Mouse (Mus musculus) ES-Bruce4 (cell line): Measurements from ENCODE around the gene Galnt5. TPM values are rescaled to one million over a fixed set of nuclear protein-coding genes. Genes with fewer than 3 reads are reported as not detected.

Experiments
- H3K27ac ChIP-seq: 2 replicates; pipeline ENCODE4 v1.5.1; 2012; ENCODE audit warnings: low read length, inconsistent platforms; ENCODE audit not compliant: insufficient read depth
- H3K27me3 ChIP-seq: 2 replicates; pipeline ENCODE4 v1.6.1; 2012; ENCODE audit warnings: mild to moderate bottlenecking, low read length, inconsistent platforms; ENCODE audit not compliant: control insufficient read depth, poor library complexity, insufficient read depth, severe bottlenecking
- H3K36me3 ChIP-seq: 2 replicates; pipeline ENCODE4 v1.6.1; 2012; ENCODE audit warnings: inconsistent platforms, mild to moderate bottlenecking, low read length, moderate library complexity; ENCODE audit not compliant: control insufficient read depth, poor library complexity, insufficient read depth, severe bottlenecking
- H3K4me1 ChIP-seq: one replicate; pipeline ENCODE4 v1.8.1; 2011; ENCODE audit warnings: low read length; ENCODE audit not compliant: control insufficient read depth, insufficient read depth
- H3K4me3 ChIP-seq: 2 replicates; pipeline ENCODE4 v1.5.1; 2011; ENCODE audit warnings: low read depth, mild to moderate bottlenecking, low read length
- H3K9ac ChIP-seq: 2 replicates; pipeline ENCODE4 v1.6.1; 2012; ENCODE audit warnings: low read depth, mild to moderate bottlenecking, inconsistent platforms; ENCODE audit not compliant: poor library complexity, severe bottlenecking
- H3K9me3 ChIP-seq: replicated peaks from 2 replicates; pipeline ENCODE4 v1.6.1; 2012; ENCODE audit warnings: mild to moderate bottlenecking, low read length, inconsistent platforms; ENCODE audit not compliant: control insufficient read depth, poor library complexity, insufficient read depth, severe bottlenecking
- CTCF ChIP-seq: IDR thresholded peaks from one replicate; pipeline ENCODE4 v1.8.1; 2011; ENCODE audit warnings: low read depth, low read length
- EP300 ChIP-seq: IDR thresholded peaks from 2 replicates; pipeline ENCODE4 v1.6.1; 2011; ENCODE audit warnings: low read depth, low read length; ENCODE audit not compliant: insufficient read depth
- POLR2A ChIP-seq: IDR thresholded peaks from one replicate; pipeline ENCODE4 v1.8.1; 2011; ENCODE audit warnings: low read length; ENCODE audit not compliant: insufficient read depth
- polyA plus RNA-seq: library from polyadenylated mRNA; stranded (reverse); fragments of >200 nt; gene quantifications from 2 replicates; pipeline ENCODE4 v1.2.4, GENCODE M21; 2011; ENCODE audit warnings: low read depth; ENCODE audit not compliant: missing spikeins, insufficient read depth, insufficient read length

The Galnt5 gene
- polyA plus RNA-seq, 1 experiment = not detected

GRCm38 (mm10) chr2:58036926-58037325 lies 39.2 kb downstream of the Galnt5 start:
- Histone ChIP-seq H3K9ac (no peak overlapping the region), H3K36me3 (no peaks in the 10 kb centered on the region), H3K4me1 (no peaks in the 10 kb centered on the region), H3K27me3 (no peaks in the 10 kb centered on the region), H3K4me3 (no peak overlapping the region), H3K9me3 (no peaks in the 10 kb centered on the region), H3K27ac (no peak overlapping the region)
- TF ChIP-seq CTCF (no peak), EP300 (no peak)

- TF ChIP-seq POLR2A (no peak), CTCF (no peak), EP300 (no peak)
- Histone ChIP-seq H3K27ac (no peak overlapping the region), H3K27me3 (no peaks in the 10 kb centered on the region), H3K36me3 (no peaks in the 10 kb centered on the region), H3K4me3 (no peak overlapping the region), H3K4me1 (no peaks in the 10 kb centered on the region), H3K9ac (no peak overlapping the region), H3K9me3 (no peaks in the 10 kb centered on the region)
Observed at GRCm38 (mm10) chr2:58041867-58042266, 44.2 kb downstream of the Galnt5 start.

DNA sequence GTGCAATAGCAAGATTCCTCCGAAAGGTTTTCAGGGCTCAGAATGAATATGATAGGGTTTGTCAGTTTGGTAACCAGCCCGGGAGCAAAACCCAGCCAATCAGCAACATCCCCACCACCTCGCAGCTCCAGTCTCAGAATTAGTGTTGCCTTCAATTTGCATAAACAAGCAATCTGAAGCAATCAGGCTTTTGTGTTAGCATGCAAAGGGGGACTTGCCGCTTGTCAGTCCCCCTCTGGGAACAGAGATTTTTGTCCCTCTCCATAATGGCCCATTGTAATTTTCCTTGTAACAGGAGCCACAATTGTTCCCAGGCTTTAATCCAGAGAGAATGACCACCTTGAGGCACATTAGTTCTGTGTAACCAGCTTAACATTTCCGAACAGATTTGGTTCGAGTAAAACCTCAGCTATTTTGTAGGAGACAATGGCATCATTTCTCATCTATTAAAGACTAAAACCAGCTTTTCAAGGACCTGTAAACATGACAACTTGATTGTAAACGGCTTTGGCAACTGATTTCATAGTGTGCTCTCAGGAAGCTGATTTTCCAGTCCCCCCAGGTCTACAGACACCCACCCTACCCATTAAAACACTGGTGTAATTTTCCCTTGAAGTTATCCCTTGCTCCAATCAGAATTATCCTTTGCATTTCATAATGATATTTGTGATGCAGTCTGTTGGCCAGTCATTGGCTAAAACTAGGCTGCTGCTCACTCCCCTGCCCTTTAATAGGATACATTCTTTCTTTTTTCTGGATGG lies 55.3 kb downstream of the Galnt5 start, which contains the start of gene Ermn:
TSS of gene Ermn (minus strand) at position 44 of the 761 bp plus-strand sequence.
- no peak for TF ChIP-seq EP300
- no peak for TF ChIP-seq CTCF
- TF ChIP-seq POLR2A = no peak
- H3K9me3 ChIP-seq = no peaks in the 10 kb centered on the region
- no peak within 1 kb of the TSS for H3K27ac ChIP-seq
- H3K4me3 ChIP-seq = no peak within 1 kb of the TSS
- no peaks in the 10 kb centered on the region for H3K27me3 ChIP-seq
- no peak within 1 kb of the TSS for H3K9ac ChIP-seq
- no peaks in the 10 kb centered on the region for H3K36me3 ChIP-seq
- no peaks in the 10 kb centered on the region for H3K4me1 ChIP-seq

DNA sequence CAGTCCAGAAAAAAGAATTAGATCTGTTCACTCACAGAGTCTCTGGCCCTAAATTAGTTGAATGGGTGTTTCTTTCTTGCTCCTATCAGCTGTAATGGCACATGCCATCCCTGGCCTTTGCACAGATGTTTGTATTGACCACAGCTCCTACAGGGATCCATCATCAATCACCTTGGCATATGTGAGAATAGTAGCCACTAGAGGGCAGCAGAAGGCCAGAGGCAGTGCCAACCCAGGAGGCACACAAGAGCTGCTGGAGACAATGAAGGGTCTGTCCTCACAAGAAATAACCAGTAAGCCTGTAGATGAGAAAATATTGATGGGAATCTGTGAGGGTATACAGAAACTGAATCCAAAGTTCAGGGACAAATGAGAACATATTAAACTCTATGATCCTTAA lies 57.7 kb downstream of the Galnt5 start:
- no peak overlapping the region for H3K27ac ChIP-seq
- no peak overlapping the region for H3K4me3 ChIP-seq
- H3K36me3 ChIP-seq = no peaks in the 10 kb centered on the region
- no peaks in the 10 kb centered on the region for H3K27me3 ChIP-seq
- TF ChIP-seq EP300 = no peak
- no peak for TF ChIP-seq POLR2A
- TF ChIP-seq CTCF = peak; percentile 86
- no peaks in the 10 kb centered on the region for H3K4me1 ChIP-seq
- no peaks in the 10 kb centered on the region for H3K9me3 ChIP-seq
- no peak overlapping the region for H3K9ac ChIP-seq

- TF ChIP-seq CTCF (no peak), EP300 (no peak), POLR2A (no peak)
- H3K36me3 ChIP-seq = no peaks in the 10 kb centered on the region
- no peak overlapping the region for H3K9ac ChIP-seq
Observed at GRCm38 (mm10) chr2:58079849-58080248, 82.2 kb downstream of the Galnt5 start.

DNA sequence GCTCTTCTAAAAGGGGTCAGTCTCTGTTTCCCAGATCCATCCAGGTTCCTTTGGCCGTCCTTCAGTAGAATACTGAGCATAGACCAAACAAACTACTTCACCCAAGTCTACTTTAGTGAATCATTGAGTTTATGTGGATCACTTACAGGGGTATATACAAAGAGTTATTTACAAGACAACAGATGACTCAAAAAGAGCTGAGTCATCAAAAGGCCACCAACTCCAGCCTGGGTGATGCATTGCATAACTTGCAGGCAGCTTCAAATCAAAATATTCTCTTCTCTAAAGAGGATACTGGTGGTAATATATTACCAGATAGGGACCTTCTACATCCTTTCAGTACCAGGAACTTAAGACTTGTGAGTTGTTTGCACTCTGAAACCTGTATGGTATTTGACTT lies 88.7 kb downstream of the Galnt5 start:
- H3K4me3 ChIP-seq = no peak overlapping the region
- H3K9ac ChIP-seq = no peak overlapping the region
- H3K36me3 ChIP-seq = no peaks in the 10 kb centered on the region
- H3K27ac ChIP-seq = no peak overlapping the region
- H3K27me3 ChIP-seq = no peaks in the 10 kb centered on the region
- TF ChIP-seq POLR2A (no peak), EP300 (no peak), CTCF (no peak)
- H3K4me1 ChIP-seq = no peaks in the 10 kb centered on the region
- H3K9me3 ChIP-seq = no peaks in the 10 kb centered on the region

More at GRCm38 (mm10) chr2:58079849-58080248, 82.2 kb downstream of the Galnt5 start:
- no peak overlapping the region for H3K27ac ChIP-seq
- H3K27me3 ChIP-seq = no peaks in the 10 kb centered on the region
- H3K4me3 ChIP-seq = no peak overlapping the region
- no peaks in the 10 kb centered on the region for H3K9me3 ChIP-seq
- H3K4me1 ChIP-seq = no peaks in the 10 kb centered on the region
